Mouse (Mus musculus) testis, postnatal 14 days (tissue): ENCODE measurements around the gene Sbno2.
A peak's percentile ranks its signal among the peaks of the same experiment; 100 is the strongest.

Experiments
- DNase-seq: peaks from one replicate; pipeline ENCODE4 v3.0.0; 2021; ENCODE audit warnings: low spot score

Gene Sbno2

GRCm38 (mm10) chr10:80092690-80093089 lies 12.7 kb downstream of the Sbno2 start:
- no peak for DNase-seq

- no peak for DNase-seq
These were observed 13.8 kb downstream of the Sbno2 start for GRCm38 (mm10) chr10:80091527-80091926.

DNA sequence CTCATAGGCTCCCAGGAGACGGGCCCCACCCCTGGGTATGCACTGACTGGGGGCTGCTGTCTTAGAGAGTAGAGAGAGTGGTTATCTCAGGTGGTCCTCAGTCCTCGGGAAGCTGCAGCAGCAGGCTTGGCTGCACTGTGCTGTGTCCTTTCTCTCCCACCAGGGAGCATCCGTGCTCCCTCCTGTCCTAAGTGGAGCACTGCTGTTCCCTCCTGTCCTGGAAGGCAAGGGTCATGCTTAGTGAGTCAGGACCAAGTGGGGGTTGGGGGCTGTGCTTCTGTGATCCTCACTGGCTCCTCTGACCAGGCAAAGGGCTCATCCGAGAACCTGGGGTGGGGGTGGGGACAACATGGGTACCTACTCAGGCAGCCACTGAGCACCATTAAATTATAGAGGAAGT lies 16.2 kb downstream of the Sbno2 start:
- DNase-seq: no peak

GRCm38 (mm10) chr10:80087483-80087882 lies 17.9 kb downstream of the Sbno2 start:
- no peak for DNase-seq

GRCm38 (mm10) chr10:80086847-80087246 lies 18.5 kb downstream of the Sbno2 start:
- DNase-seq: no peak

DNA sequence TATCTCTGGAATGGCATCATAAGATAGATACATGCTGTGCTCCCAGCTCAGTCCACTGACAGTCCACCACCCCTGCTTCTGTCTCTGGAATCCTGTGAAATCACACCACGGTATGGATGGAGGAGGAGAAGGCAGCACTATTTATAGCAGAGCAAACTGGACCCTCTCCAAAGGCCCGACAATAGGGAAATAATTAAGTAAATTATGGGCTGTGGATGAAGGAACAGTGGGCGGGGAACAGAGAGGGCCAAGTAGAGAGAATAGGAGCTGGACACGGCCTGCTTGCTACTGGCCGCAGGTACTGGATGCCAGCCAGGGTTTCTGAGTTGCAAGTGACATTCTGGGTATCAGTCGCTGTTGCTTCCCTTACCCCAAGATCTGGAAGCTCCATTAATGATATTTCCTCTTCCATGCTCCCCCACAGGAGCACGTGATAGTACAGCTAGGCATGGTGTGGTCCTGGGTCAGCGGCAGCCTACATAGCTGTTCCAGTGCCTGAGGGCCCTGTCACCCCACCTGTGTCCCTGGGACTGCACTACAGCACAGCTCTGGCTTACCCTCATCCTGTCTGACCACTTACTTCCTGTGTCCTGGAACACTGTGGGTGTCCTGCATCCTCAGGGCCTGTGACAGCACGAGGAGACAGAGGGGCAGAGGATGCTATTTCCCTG lies 20.4 kb downstream of the Sbno2 start:
- no peak for DNase-seq

DNA sequence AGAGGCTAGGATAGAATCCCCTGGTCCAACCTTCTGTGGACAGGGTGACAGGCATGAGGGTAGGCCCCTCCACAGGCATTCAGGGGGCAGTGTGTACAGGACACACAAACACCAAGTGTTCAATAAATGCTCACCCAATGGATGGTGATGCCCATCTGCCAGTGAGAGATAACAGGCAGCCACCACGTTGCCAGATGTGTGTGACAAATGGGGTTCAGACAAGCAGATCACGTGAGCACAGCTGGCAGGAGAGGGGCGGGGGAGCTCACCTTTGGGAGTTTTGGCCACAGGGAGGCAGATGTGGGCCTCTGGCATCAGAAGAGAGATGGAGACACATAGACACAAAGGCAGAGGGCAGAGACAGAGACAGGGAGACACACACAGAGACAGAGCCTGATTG lies 24.3 kb downstream of the Sbno2 start:
- DNase-seq: no peak

DNA sequence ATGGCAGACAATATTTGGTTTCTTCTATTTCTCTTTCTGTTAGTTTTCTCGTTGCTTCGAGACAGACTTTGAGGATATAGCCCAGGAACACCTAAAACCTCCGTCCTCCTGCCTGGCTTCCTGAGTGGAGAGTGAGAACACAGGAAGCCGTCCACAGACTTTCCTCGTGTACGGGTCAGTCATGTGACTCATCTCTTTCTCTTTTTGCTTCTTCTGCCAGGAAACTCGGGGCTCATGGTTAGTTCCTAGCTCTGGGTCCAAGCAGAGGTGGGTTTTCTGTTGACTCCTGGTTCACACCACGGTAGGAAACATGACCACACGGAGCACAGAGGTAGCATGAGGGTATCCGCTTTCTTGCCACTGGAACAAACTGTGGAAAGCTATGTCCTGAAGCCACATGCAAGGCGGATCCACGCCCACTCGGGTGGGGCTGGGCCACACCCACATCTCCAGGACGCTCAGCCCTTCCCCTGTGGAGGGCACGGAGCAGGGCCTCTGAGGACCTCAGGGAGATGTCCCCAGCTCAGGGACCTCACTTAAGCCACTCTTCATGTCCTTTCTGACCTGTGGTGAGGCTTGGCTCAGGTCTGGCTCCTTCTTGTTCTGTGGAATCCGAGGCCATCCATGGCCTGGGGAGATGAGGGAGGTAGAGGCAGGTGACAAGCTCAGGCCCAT lies 24.8 kb downstream of the Sbno2 start:
- no peak for DNase-seq

GRCm38 (mm10) chr10:80078366-80078765 lies 27.0 kb downstream of the Sbno2 start:
- DNase-seq: no peak

- no peak for DNase-seq
These were observed 28.1 kb downstream of the Sbno2 start for GRCm38 (mm10) chr10:80077312-80077711.

- no peak for DNase-seq
These were observed 29.0 kb downstream of the Sbno2 start for GRCm38 (mm10) chr10:80076386-80076785.

DNA sequence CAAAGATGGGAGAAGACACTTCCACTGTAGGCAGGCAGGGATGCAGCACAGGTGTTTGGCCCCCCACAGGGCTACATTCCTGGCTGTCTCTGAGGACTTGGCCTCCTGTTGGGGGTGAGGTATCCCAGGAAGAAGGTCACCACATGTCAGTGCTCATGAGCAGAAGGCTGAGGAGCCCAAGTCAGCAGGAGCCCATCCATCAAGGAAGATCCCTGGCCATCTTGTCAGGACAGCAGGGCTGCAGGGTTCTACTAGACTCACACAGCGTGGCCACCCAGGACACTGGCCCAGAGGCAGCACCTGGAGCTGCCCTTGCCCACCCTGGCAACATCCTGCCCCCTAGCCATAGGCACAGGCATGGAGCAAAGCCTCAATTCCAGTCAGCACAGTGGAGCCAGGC lies 29.4 kb downstream of the Sbno2 start:
- no peak for DNase-seq

DNA sequence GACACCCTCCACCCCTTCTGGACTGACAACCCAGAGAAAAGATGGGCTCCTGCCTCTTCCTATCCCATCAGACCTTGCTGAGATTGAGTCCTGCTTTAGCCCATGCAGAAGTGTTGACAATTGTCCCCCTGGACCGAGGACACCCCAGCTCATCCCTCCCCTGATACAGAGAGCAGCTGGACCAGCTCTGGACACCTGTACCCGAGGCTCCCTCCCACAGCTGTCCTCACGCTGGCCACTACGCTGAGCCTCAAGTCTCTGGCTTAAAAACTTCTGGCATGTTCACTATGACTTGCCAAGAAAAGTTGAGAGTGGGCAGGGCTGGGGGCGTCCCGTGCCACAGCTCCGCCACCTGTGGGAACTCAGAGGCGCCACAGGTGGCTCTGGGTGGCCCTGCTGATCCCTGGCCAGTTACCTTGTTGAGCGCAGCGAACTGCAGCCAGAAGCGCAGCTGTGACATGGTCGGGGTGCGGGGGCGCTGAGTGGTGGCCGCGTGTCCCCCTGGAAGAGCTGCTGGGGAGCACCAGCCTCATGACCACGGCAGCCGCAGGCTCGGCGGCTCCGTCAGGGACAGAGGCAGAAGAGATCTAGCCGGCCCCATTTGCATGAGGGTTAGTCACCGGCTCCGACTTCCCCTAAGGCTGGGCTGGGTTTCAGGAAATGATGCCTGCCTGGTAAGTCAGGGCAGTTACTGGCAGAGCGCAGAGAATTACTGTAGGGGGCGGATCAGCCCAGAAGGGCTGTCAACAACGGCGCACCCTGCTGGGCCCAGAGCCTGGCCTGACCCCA lies 30.4 kb downstream of the Sbno2 start:
- DNase-seq: no peak

DNA sequence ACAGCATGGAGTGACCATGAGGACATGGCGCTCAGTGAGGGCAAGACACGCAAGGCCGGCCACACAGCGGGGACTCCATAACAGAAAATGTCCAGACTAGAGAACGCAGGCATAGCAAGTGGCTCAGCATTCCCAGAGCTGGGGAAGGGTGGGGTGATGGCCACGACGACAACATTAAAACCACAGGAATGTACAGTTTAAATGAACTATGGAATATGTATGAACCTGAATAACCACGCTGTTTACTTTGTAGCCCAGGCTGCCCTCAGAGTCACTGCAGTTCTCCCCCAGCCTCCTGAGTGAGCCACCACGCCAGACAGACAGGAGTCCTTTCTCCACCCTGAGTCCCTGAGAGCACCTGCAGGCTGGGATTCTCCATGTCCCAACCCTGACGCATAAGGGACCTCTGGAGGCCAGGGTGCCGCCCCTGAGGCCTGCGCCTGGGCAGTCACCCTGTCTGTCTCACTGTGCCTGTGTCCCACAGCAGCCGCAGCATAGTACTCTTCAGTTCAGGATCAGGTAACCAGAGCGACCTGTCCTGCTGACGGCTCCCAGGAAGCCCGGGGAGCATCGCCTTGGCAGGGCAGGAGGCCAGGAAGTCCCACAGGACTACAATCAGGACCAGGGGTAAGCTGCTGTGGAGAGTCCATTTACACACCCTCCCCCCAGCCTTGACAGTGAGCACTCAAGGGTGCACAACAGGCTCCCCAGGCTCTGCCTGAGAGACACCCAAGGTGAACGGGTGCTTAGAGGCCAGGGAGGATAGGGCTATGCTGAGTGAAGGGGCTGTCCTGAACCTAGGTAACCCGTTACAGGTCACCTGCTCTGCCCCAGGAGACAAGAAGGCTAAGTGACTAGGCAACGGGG lies 32.5 kb downstream of the Sbno2 start:
- DNase-seq: no peak

GRCm38 (mm10) chr10:80071516-80071900 lies 33.9 kb downstream of the Sbno2 start:
- DNase-seq: no peak

DNA sequence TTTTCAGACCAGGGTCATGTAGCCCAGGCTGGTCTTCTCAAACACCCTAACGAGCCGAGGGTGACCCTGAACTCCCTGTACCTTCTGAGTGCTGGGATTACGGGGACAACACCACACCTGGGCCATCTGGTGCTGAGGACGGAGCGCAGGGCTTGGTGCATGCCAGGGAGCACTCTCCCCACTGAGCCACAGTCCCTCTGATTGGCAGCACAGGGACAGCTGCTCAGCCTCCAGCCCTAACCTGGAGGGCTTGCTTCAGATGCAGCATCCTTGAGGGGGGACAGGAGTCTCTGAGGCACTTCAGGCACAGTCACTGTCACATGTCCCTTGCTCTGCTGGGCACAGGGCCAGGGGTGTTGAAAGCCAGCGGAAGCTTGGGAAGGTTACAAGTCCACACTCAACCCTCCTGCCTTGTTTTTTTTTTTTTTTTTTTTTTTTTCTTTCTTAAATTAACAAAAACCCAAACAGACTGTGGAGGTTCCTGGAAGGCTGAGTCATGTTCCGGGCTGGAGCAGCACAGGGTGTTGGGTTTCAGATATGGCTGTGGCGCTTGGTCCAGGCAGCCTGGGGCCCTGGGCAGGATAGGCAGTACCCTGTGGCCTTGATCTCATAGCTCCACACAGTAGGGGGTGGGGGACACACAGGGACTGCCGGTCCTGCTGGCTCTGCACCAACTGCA lies 34.4 kb downstream of the Sbno2 start:
- peak; percentile 70 for DNase-seq

DNA sequence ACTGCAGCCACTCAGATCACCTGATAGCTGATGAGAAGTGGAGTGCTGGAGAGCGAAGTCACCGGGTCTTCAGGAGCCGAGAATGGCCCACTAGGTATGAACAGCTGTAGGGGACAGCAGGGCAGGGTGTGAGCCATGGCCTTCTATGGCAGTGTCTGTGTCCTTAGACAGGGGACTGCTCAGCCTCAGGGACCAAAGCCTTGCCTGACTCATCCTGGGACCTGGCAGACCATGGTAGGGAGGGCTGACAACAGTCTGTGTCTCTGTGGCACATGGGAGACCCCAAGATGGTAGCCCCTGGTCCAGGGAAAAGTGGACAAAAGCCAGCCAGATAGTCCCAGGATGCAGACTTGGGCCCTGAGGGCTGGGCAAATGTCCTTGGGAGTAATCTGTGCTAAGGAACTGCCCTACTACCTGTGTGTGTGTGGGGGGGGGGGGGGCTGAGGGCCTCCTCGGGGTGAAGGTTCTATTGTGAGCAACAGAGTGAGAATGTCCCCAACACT lies 35.4 kb downstream of the Sbno2 start:
- no peak for DNase-seq

- no peak for DNase-seq
These were observed 36.1 kb downstream of the Sbno2 start for GRCm38 (mm10) chr10:80069251-80069650.

DNA sequence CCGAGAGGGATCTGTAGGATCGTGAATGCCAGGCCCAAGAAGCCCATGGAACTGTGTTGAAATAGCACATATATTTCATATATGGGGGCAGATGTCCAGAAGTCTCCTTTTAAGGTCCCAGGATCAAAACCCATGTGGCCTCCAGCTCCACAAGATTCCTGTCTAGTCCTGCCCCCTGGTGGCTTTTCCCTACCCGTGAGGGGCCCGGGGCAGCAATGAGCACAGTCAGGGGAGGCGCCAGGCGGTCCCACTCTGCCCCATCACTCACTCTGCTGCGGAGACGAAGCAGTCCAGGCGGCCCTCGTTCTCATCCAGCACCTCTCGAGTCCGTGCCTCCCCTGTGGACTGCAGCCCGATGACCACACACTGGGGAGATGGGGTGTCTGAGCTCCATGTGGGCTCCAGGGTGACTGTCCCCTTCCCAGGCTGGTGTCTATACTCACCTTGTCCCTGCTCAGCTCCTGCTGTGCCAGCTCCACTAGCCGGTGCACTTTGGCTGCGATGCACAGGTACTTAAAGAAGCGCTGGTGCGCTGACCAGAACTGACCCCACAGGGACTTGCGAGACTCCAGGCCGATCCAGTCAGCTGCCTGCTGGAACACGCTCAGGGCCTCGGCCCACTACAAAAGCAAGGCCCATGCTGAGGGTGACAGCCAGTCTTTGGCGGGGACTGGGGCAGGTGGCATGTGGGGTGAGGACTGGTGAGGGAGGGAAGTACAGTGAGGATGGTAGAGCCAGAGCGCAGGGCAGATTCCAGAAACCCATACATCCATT lies 41.3 kb downstream of the Sbno2 start:
- no peak for DNase-seq

- DNase-seq: no peak
These were observed 42.3 kb downstream of the Sbno2 start for GRCm38 (mm10) chr10:80063104-80063503.
